Mouse (Mus musculus) lung, adult 2 months (tissue): ENCODE data around the gene Olfr251.

ENCODE experiments used
- CTCF ChIP-seq: fragments of 200-500 bp; IDR thresholded peaks from 2 replicates; pipeline ENCODE4 v1.5.1; 2011; ENCODE audit warnings: mild to moderate bottlenecking, low read length, control low read depth; ENCODE audit not compliant: insufficient read depth
- POLR2A ChIP-seq: fragments of 200-500 bp; IDR thresholded peaks from 2 replicates; pipeline ENCODE4 v1.6.1; 2011; ENCODE audit warnings: low read depth, mild to moderate bottlenecking, control low read depth, low read length, borderline replicate concordance; ENCODE audit errors: extremely low read depth

DNA sequence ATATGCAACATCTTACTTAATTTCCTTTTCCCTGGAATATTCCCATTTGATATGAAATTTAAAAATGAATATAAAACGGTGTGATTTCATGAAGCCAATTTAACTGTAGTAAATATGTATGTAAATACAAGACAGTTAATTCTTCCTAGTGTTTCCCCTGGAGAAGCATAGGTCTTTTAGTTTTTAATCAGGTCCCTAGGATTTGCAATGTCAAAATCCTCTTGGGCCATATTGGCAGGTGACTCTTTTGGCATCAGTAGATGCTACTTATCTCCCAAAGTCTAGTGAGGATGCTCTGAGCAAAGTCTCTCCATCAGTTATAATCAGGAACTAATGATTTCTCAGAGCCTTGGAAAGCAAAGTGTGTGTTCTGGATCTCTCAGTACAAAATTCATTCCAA, 52.3 kb downstream of the Olfr251 start, which contains the start of gene Olfr901:
- no peak for TF ChIP-seq POLR2A
- no peak for TF ChIP-seq CTCF
